Mouse (Mus musculus) intestine, embryonic 14.5 days (tissue): ENCODE data around the gene Kirrel. TPM values are rescaled to one million over a fixed set of nuclear protein-coding genes. Genes with fewer than 3 reads are reported as not detected.

ENCODE experiments used
- ATAC-seq: fragments of 200-750 bp; cut with Nextera tagmentation; replicated peaks from 2 replicates; pipeline ENCODE4 v1.8.0; 2017; ENCODE audit warnings: low read depth, moderate number of reproducible peaks, moderate TSS enrichment, moderate library complexity; ENCODE audit not compliant: low FRiP score, low TSS enrichment
- DNase-seq: peaks from one replicate; pipeline ENCODE4 v3.0.0-alpha.2; 2018; ENCODE audit warnings: low spot score
- H3K27ac ChIP-seq: fragments of 300-500 bp; sonication (generic); 2 replicates; pipeline ENCODE4 v1.5.1; 2014; ENCODE audit warnings: low read depth, mild to moderate bottlenecking, control low read depth
- H3K27me3 ChIP-seq: fragments of 300-500 bp; sonication (generic); replicated peaks from 2 replicates; pipeline ENCODE4 v1.6.1; 2014; ENCODE audit warnings: low read length, control low read depth; ENCODE audit not compliant: control insufficient read depth, insufficient read depth
- H3K36me3 ChIP-seq: fragments of 300-500 bp; sonication (generic); 2 replicates; pipeline ENCODE4 v1.6.1; 2014; ENCODE audit warnings: low read length, control low read depth; ENCODE audit not compliant: control insufficient read depth, insufficient read depth
- H3K4me1 ChIP-seq: fragments of 300-500 bp; sonication (generic); replicated peaks from 2 replicates; pipeline ENCODE4 v1.6.1; 2014; ENCODE audit warnings: low read length, control low read depth, mixed read lengths; ENCODE audit not compliant: control insufficient read depth, insufficient read depth
- H3K4me2 ChIP-seq: fragments of 300-500 bp; sonication (generic); 2 replicates; pipeline ENCODE4 v1.6.1; 2014; ENCODE audit warnings: low read length
- H3K4me3 ChIP-seq: fragments of 300-500 bp; sonication (generic); 2 replicates; pipeline ENCODE4 v1.5.1; 2014; ENCODE audit warnings: low read depth, low read length, control low read depth, mixed read lengths
- H3K9ac ChIP-seq: fragments of 300-500 bp; sonication (generic); 2 replicates; pipeline ENCODE4 v1.6.1; 2014; ENCODE audit warnings: mild to moderate bottlenecking, low read length
- H3K9me3 ChIP-seq: fragments of 300-500 bp; sonication (generic); 2 replicates; pipeline ENCODE4 v1.6.1; 2016; ENCODE audit warnings: low read length, control low read depth; ENCODE audit not compliant: control insufficient read depth
- WGBS: fragments of 180-500 bp; shearing (Covaris S2); extraction: QIAGEN DNeasy Blood & Tissue Kit; methylation state at CpG from one replicate; pipeline ENCODE4 v1.1.7; 2014; 5-methylcytosine and 5-hydroxymethylcytosine counted together
- polyA plus RNA-seq: library from polyadenylated mRNA; unstranded; fragments of >200 nt; fragmentation: Nextera tagmentation; extraction: Ambion mirVana; gene quantifications from 2 replicates; pipeline ENCODE4 v1.2.1, GENCODE M21; 2014

Gene Kirrel
- polyA plus RNA-seq, 1 experiment from 2014 or later = 10.1 TPM

DNA sequence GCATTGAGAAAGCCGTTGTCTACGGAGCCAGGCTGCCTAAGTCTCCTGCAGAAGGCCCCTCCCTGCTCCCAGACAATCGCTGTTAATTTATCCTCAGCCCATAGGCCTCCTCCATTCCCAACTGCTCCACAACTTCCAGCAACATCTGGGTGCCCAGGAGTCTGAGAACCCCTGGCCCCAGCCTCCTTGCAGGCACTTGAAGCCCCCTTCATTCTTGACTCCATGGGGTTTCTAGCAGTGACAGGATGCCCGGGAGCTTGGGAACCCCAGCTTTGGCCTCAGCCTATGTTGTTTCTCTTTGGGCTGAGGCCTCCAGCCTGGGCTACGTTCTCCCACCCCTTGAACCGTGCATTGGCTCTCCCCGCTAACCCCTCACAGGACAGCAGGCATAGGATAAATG lies 98.4 kb downstream of the Kirrel start:
- peak; percentile 36 for DNase-seq
- ATAC-seq = no peak
- WGBS = 84% methylated on average over 7 of the region's 7 CpGs

DNA sequence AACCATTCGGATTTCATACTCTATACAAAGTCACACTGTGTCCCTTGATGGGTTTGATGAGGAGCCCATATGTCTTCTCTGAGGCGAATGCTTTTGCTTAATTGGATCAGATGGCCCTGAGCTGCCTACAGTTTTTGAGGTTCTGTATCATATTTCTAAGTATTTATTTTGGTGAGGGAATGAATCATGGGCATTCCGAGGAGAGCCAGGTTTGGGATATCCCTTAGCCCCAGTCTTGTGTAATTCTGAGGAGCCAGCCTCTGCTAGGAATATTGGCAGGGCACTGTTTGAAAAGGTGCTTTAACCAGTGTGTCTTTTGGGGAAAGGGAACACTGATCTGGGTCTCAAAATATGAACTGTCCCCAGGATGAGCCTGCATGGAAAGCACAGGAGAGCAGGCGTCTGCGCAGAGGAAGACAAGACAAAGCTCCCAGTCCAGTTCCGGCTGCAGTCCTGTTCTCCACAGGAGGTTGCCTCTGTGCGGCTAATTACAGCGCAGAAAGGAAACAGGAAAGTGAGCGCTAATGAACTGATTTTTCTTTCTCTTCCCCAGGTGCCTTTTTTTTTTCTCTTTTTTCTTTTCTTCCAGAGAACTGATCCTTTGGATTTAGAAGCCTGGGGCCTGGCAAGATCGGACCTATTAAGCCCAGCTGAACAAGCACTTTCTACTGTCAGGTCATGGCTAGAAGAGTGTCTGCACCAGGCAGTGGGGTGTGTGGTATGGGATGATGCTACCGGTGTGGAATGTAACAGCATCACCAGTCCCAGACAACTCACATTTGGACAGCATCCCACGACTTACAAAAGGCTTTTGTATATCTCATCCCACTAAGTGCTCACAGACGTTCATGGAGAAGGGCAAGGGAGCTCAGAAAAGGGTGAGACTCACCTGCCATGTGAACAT lies 101.7 kb downstream of the Kirrel start:
- no peaks in the 10 kb centered on the region for H3K9me3 ChIP-seq
- H3K27ac ChIP-seq = no peak overlapping the region
- no peak overlapping the region for H3K4me3 ChIP-seq
- no peaks in the 10 kb centered on the region for H3K4me1 ChIP-seq
- no peak overlapping the region for H3K4me2 ChIP-seq
- 44% methylated on average over 13 of the region's 13 CpGs for WGBS
- no peak for ATAC-seq
- no peaks in the 10 kb centered on the region for H3K36me3 ChIP-seq
- no peak overlapping the region for H3K9ac ChIP-seq
- no peaks in the 10 kb centered on the region for H3K27me3 ChIP-seq
- DNase-seq = peak; percentile 51

More for the DNA sequence above, 98.4 kb downstream of the Kirrel start:
- Histone ChIP-seq H3K27me3 (no peaks in the 10 kb centered on the region), H3K9ac (no peak overlapping the region), H3K9me3 (no peaks in the 10 kb centered on the region), H3K36me3 (peaks cover 18% of the 10 kb centered on the region), H3K4me3 (no peak overlapping the region), H3K4me1 (no peaks in the 10 kb centered on the region), H3K4me2 (no peak overlapping the region), H3K27ac (no peak overlapping the region)

DNA sequence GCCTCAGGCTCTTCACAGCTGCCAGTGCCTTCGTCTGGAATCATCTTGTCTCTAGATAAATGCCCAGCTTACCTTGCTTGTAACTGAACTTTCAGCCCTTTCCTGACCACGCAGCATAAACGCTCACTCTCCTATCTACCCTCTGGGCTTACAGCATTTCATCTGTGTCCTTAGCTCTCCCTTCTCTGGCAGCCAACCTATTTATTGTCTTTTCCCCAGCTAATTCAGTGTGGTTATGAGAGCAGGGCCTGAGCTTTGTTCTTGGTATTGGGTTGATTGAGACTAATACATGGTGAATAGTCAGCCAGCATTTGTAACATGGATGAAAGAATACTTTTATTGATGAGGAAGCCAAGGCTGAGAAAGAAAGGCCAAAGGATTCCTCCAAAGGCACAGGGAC lies 102.4 kb downstream of the Kirrel start:
- Histone ChIP-seq H3K27me3 (no peaks in the 10 kb centered on the region), H3K9ac (no peak overlapping the region), H3K4me3 (no peak overlapping the region), H3K9me3 (no peaks in the 10 kb centered on the region), H3K4me1 (no peaks in the 10 kb centered on the region), H3K27ac (no peak overlapping the region), H3K4me2 (no peak overlapping the region), H3K36me3 (no peaks in the 10 kb centered on the region)
- ATAC-seq (no peak), DNase-seq (peak; percentile 48)
- 68% methylated on average over 3 of the region's 3 CpGs for WGBS

DNA sequence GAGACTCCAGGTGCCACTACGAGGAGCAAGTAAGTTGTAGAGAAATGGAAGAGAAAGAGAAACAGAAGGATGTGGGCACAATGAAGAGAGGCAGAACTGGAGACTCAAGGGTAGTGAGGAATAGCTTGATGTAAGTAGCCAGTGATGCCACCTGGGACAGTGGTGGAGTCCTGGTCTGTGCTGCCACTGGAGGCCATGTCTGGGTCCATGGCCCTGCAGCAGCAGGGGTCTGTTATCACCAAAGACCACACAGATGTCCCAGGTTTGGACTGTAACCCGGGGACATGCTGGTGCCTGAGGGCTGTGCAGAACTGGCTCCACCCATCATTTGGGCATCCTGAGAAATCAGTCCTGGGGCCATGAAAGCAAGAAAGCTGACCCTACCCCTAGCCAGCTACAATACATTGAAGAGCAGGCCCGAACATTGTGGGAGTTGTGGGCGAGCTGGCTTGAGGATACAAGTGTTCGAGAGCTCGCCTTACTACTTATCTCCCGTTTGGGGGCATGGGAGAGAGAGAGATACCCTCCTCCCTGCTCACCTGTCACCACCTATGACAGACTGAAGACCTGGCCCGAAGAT lies 107.1 kb downstream of the Kirrel start:
- H3K4me3 ChIP-seq = no peak overlapping the region
- 88% methylated on average over 8 of the region's 8 CpGs for WGBS
- H3K36me3 ChIP-seq = no peaks in the 10 kb centered on the region
- H3K9me3 ChIP-seq = no peaks in the 10 kb centered on the region
- no peak for ATAC-seq
- no peak for DNase-seq
- no peaks in the 10 kb centered on the region for H3K27me3 ChIP-seq
- no peak overlapping the region for H3K9ac ChIP-seq
- H3K4me2 ChIP-seq = no peak overlapping the region
- H3K4me1 ChIP-seq = no peaks in the 10 kb centered on the region
- H3K27ac ChIP-seq = no peak overlapping the region

DNA sequence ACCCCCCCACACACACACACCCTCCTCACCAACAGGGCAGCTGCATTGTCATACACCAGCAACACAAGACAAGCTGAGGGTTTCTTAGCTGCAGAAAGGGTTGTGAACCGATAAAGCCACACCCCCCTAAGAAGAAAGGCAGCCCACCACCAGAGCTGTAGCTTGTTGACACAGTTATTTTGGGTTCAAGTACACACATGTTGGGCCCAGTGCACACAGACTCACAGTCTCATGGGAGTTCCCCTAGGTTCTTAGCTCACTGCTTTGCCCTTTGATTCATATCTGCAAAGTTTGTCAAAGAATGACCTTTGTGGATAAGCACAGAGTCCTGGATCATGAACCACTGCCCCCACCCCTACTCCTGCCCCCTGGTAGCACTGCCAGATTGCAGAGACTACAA lies 120.6 kb downstream of the Kirrel start:
- Histone ChIP-seq H3K27ac (no peak overlapping the region), H3K9ac (no peak overlapping the region), H3K4me3 (no peak overlapping the region), H3K36me3 (no peaks in the 10 kb centered on the region), H3K27me3 (no peaks in the 10 kb centered on the region), H3K4me1 (no peaks in the 10 kb centered on the region), H3K4me2 (no peak overlapping the region), H3K9me3 (no peaks in the 10 kb centered on the region)
- DNase-seq (no peak), ATAC-seq (no peak)
- WGBS = 75% methylated on average over 1 of the region's 1 CpGs

DNA sequence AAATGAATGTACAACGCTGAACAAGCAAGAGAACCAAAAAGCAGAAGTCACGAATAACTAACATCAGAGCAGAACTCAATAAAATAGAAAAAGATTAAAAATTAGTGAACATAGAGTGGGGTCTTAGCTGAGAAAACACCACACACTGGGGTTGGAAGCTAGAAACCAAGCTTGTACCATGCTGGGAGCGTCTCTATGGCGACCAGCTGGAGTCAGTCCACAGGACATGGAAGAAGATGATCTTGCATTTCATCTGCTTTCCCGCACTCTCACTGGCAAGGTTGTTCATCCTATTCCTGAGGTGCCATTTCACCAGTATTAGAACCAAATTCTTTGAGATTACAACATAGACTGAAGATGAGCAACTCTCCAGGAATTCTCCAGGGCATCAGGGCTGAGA lies 126.7 kb downstream of the Kirrel start:
- Histone ChIP-seq H3K4me2 (no peak overlapping the region), H3K27ac (no peak overlapping the region), H3K9ac (no peak overlapping the region), H3K4me1 (no peaks in the 10 kb centered on the region), H3K9me3 (no peaks in the 10 kb centered on the region), H3K4me3 (no peak overlapping the region), H3K27me3 (no peaks in the 10 kb centered on the region), H3K36me3 (no peaks in the 10 kb centered on the region)
- WGBS = 87% methylated on average over 5 of the region's 5 CpGs
- DNase-seq = no peak
- ATAC-seq = no peak

DNA sequence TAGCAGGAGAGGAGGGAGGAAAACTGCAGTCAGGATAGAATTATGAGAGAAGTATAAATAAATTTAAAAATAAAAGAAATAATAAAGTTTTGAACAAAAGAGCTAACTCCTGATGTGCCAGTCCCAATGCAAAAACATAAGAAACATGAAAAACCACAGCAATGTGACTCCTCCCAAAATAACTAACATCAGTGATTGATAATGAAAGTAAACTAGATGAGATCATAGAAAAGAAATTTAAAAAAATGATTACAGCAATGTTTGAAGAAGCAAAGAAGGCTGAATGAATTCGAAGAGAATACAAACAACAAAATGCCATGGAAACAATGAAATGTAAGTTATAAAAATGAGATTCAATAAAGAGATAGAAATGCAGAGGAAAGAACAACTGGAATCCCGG lies 132.8 kb downstream of the Kirrel start:
- WGBS = 78% methylated on average over 2 of the region's 2 CpGs
- no peaks in the 10 kb centered on the region for H3K4me1 ChIP-seq
- no peaks in the 10 kb centered on the region for H3K36me3 ChIP-seq
- no peak overlapping the region for H3K27ac ChIP-seq
- H3K9ac ChIP-seq = no peak overlapping the region
- no peak for ATAC-seq
- H3K4me3 ChIP-seq = no peak overlapping the region
- H3K9me3 ChIP-seq = no peaks in the 10 kb centered on the region
- DNase-seq = no peak
- no peaks in the 10 kb centered on the region for H3K27me3 ChIP-seq
- no peak overlapping the region for H3K4me2 ChIP-seq

DNA sequence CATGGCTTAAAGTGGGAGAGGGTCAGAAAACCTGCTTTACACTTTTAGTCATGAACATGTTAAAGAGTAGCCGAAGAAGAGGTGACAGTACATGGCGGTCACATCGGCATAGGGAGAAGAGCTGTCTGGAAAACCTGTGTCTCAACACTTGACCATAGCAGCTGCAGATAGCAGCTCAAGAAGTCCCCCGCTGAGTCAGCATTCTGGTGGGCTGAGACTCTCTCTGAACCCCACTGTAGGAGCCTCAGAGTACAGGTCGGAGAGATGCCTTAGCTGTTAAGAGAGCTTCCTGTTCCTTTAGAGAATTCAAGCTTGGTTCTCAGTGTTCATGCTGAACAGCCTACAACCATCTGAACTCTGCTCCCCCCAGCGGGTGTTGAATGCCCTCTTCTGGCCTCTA lies 136.0 kb downstream of the Kirrel start:
- H3K27ac ChIP-seq = no peak overlapping the region
- no peak overlapping the region for H3K4me2 ChIP-seq
- no peaks in the 10 kb centered on the region for H3K27me3 ChIP-seq
- no peak for ATAC-seq
- no peaks in the 10 kb centered on the region for H3K36me3 ChIP-seq
- DNase-seq = no peak
- 84% methylated on average over 6 of the region's 6 CpGs for WGBS
- no peaks in the 10 kb centered on the region for H3K4me1 ChIP-seq
- H3K9me3 ChIP-seq = no peaks in the 10 kb centered on the region
- no peak overlapping the region for H3K9ac ChIP-seq
- no peak overlapping the region for H3K4me3 ChIP-seq

DNA sequence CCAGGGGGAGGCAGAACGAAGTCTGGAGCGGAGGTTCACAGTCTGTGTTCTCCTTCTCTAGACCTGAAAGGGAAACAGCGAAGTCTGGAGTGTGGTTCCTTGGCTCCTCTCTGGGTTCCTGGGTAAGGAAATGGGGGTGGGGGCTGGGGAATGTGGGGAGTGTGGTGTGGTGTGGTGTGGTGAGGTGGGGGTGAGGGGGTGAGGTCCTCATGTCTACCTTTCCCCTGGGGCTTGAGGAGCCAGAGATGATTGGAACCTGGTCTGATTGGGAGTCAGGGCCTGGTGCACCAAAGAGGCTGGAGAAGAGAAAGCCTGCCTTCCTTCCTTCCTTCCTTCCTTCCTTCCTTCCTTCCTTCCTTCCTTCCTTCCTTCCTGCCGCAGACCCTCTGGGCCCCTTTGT lies 140.5 kb downstream of the Kirrel start:
- Histone ChIP-seq H3K27ac (no peak overlapping the region), H3K9ac (no peak overlapping the region), H3K4me1 (no peaks in the 10 kb centered on the region), H3K36me3 (no peaks in the 10 kb centered on the region), H3K27me3 (no peaks in the 10 kb centered on the region), H3K9me3 (no peaks in the 10 kb centered on the region), H3K4me2 (no peak overlapping the region), H3K4me3 (no peak overlapping the region)
- ATAC-seq (no peak), DNase-seq (no peak)
- 88% methylated on average over 3 of the region's 4 CpGs for WGBS
